Mouse (Mus musculus): ENCODE measurements at regions not wholly inside any gene's neighbourhood (a gene's known extent, or its start where the extent isn't known, plus 50 kb on each side); places are given as distances from the start of the nearest gene placed in this dataset.

DNA sequence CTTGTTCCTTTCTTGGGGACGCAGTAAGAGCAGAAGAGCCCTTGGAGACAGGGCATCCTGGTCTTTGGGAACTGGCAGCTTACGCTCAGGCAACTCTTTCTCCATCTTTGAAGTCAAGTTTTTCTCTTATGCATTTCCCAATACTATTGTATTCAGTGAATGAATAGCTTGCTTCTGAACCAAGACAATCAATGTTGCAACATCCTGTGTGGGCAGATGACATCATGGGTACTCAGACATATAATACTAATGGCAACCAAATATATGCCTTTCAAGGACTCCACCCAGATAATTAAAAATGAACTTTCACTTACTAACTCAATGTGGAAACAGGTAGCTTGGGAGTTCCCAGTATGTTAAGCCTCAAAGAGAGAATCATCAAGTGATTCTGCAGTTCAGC is 104.6 kb downstream of the Ngf start:
- H3K4me3 ChIP-seq (replicated peaks; ENCODE audit: extremely low read depth, low read depth, low read length): no peak overlapping the region
- TF ChIP-seq POLR2A (IDR thresholded peaks at IDR 0.05; ENCODE audit: borderline replicate concordance, extremely low read depth, low read depth, low read length) (no peak), CTCF (IDR thresholded peaks at IDR 0.05; ENCODE audit: insufficient read depth, low read length) (no peak)
- no peak for DNase-seq
- WGBS: 77% methylated on average over 2 of the region's 2 CpGs
- no peaks in the 10 kb centered on the region for H3K4me1 ChIP-seq (ENCODE audit: control insufficient read depth, insufficient read depth, low read length)

DNA sequence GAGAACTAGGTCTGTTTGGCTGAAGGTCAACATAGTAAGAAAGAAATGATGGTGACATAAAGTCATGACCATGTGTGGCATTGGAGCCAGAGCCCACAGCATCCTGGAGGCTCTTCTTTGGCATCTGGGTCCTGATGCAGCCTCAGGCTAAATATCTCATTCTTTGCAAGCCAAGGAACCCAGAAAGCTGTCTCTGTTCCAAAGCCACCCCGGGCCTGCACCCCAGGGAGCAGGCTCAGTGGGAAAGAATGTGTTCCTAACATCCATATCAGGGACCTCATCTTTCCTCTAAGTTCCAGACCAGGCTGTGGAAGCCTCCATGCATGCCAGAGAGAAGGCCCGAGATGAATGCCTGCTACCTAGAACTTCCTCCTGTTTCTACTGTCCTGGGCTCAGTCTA is 107.2 kb downstream of the Ngf start:
- no peak for DNase-seq
- no peak for TF ChIP-seq POLR2A (IDR thresholded peaks at IDR 0.05; ENCODE audit: borderline replicate concordance, extremely low read depth, low read depth, low read length)
- TF ChIP-seq CTCF (IDR thresholded peaks at IDR 0.05; ENCODE audit: insufficient read depth, low read length): no peak
- Histone ChIP-seq H3K4me3 (replicated peaks; ENCODE audit: extremely low read depth, low read depth, low read length) (no peak overlapping the region), H3K4me1 (ENCODE audit: control insufficient read depth, insufficient read depth, low read length) (no peaks in the 10 kb centered on the region)
- WGBS: 75% methylated on average over 2 of the region's 2 CpGs

DNA sequence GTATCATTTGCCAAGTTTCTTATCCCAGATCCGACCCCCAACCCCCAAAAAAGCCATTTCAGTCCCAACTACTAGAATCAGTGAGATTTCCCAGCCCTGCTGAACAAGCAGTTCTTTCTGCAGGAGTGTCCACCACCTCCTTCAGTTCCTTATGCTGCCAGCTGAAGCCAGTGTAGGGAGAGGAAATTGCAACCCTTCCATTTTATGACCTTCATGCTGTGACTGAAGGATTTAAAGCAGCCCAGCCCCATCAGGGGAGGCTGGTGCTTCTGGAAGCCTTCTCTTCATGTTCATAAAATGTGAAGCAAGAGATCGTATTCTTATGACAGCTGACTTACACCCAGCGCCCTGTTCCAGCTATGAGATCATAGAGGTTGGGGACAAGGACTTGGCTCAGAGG is 112.1 kb downstream of the Ngf start:
- TF ChIP-seq CTCF (IDR thresholded peaks at IDR 0.05; ENCODE audit: insufficient read depth, low read length) (no peak), POLR2A (IDR thresholded peaks at IDR 0.05; ENCODE audit: borderline replicate concordance, extremely low read depth, low read depth, low read length) (no peak)

DNA sequence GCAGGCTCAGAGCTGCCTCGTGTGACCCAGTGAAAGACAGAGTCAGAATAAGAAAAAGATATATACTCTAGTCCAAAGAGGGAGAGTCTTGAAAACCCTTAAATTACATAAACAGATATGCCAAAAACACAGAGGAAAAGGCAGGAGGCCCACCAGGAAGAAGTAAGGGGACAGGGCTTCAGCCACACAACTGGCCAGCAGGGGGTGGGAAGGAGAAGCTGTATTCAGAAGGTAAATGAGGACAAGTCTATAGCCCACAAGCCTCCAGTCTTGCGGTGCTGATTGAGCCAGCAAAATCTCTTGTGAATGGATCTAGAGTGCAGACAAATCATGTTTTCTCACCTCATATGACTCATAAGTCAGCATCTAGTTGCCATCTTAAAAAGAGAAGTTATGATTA is 115.4 kb downstream of the Ngf start:
- TF ChIP-seq POLR2A (IDR thresholded peaks at IDR 0.05; ENCODE audit: borderline replicate concordance, extremely low read depth, low read depth, low read length) (no peak), CTCF (IDR thresholded peaks at IDR 0.05; ENCODE audit: insufficient read depth, low read length) (no peak)
- DNase-seq: no peak
- 79% methylated on average over 2 of the region's 2 CpGs for WGBS
- H3K4me3 ChIP-seq (replicated peaks; ENCODE audit: extremely low read depth, low read depth, low read length): no peak overlapping the region
- no peaks in the 10 kb centered on the region for H3K4me1 ChIP-seq (ENCODE audit: control insufficient read depth, insufficient read depth, low read length)

More for the DNA sequence above, 112.1 kb downstream of the Ngf start:
- Histone ChIP-seq H3K4me3 (replicated peaks; ENCODE audit: extremely low read depth, low read depth, low read length) (no peak overlapping the region), H3K4me1 (ENCODE audit: control insufficient read depth, insufficient read depth, low read length) (no peaks in the 10 kb centered on the region)
- DNase-seq: no peak
- 68% methylated on average over 3 of the region's 3 CpGs for WGBS

DNA sequence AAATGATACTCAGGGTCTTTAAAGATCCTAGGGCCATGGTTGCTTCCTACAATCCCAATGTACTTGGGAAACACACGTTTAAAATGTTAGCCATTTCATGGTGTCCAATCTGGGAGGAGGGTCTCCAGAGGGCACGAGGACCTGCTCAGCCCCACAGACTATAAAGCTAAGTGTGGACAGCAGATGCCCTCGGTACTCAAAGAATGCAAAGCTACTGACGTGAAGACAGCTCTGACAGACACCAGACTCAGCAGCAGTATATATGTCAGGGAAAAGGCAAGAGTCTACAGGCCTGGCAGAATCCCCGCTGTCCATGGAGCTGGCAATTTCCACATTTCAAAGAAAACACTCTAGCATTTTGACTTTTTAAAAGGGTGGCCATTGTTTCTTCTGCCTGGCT is 116.5 kb downstream of the Ngf start:
- H3K4me1 ChIP-seq (ENCODE audit: control insufficient read depth, insufficient read depth, low read length): no peaks in the 10 kb centered on the region
- 66% methylated on average over 5 of the region's 5 CpGs for WGBS
- no peak overlapping the region for H3K4me3 ChIP-seq (replicated peaks; ENCODE audit: extremely low read depth, low read depth, low read length)
- DNase-seq: no peak
- TF ChIP-seq CTCF (IDR thresholded peaks at IDR 0.05; ENCODE audit: insufficient read depth, low read length) (no peak), POLR2A (IDR thresholded peaks at IDR 0.05; ENCODE audit: borderline replicate concordance, extremely low read depth, low read depth, low read length) (no peak)

DNA sequence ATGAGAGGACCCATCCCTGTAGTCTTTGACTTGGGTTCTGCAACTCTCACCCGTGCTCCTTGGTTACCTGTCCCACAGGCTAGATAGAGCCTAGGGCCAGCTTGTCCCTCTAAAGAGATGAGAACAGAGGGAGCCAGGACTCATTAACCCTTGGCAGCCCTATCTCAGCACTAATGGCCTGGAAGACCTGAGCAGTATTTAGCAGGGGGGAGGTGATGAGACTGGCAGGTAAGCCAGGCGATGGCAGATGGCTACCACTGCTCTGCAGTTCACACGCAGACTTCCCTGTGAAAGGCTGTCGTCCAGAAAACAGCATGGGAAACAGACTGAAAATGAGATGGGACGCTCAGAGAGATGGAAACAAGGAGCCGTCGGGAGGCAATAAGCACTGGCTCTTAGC is 122.3 kb downstream of the Ngf start:
- no peak overlapping the region for H3K4me3 ChIP-seq (replicated peaks; ENCODE audit: extremely low read depth, low read depth, low read length)
- DNase-seq: no peak
- no peaks in the 10 kb centered on the region for H3K4me1 ChIP-seq (ENCODE audit: control insufficient read depth, insufficient read depth, low read length)
- TF ChIP-seq POLR2A (IDR thresholded peaks at IDR 0.05; ENCODE audit: borderline replicate concordance, extremely low read depth, low read depth, low read length): no peak
- TF ChIP-seq CTCF (IDR thresholded peaks at IDR 0.05; ENCODE audit: insufficient read depth, low read length): no peak
- 79% methylated on average over 7 of the region's 7 CpGs for WGBS

DNA sequence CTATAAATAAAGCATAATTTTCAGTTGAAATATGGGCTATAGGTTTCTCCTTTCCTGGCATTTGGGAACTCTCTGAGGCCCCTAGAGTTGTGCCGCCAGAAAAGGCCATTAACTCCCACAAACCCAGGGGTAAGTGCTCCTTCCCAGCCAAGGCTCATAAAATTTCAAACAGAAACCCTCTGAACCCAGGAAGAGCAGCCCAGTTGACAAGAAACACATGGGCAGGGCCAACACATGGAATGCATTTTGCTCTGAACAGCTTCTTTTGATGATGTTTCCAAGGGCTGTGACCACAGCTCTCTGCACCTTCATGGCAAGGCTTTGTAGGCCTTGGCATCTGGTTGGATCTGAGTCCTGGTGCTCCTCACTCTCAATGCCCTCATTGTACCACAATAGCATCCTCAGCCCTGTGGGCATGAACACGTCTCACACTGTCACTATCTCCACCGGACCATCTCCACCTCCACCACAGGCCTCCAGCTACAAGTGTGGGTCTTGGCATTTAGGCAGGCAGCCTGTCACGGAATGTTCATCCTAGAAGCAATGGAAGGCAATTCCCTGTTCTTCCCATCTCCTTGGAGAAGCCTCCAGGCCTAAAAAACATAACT is 127.3 kb downstream of the Ngf start:
- Histone ChIP-seq H3K4me3 (replicated peaks; ENCODE audit: extremely low read depth, low read depth, low read length) (no peak overlapping the region), H3K4me1 (ENCODE audit: control insufficient read depth, insufficient read depth, low read length) (no peaks in the 10 kb centered on the region)
- TF ChIP-seq CTCF (IDR thresholded peaks at IDR 0.05; ENCODE audit: insufficient read depth, low read length) (no peak), POLR2A (IDR thresholded peaks at IDR 0.05; ENCODE audit: borderline replicate concordance, extremely low read depth, low read depth, low read length) (no peak)
- 89% methylated on average over 4 of the region's 4 CpGs for WGBS
- DNase-seq: no peak

DNA sequence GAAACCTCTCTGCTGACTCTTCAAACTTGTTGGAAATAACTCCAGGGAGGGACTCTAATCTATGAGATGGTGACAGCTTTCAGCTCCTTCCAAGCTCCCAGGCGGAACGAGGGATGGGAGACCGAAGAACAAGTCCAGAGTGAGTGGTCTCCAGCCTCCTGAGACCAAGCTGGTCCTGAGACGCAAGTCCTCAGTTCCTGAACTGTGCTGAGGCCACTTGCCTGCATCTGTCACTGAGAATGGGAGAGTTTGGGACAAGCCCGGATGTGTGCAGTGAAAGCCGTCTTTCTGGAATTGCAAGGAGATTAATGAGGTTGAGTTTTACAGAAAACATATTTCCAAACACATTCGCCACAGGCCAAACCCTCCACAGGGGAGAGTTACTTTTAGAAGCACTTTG is 129.3 kb downstream of the Ngf start:
- DNase-seq: no peak
- WGBS: 69% methylated on average over 7 of the region's 7 CpGs
- no peak overlapping the region for H3K4me3 ChIP-seq (replicated peaks; ENCODE audit: extremely low read depth, low read depth, low read length)
- TF ChIP-seq CTCF (IDR thresholded peaks at IDR 0.05; ENCODE audit: insufficient read depth, low read length) (no peak), POLR2A (IDR thresholded peaks at IDR 0.05; ENCODE audit: borderline replicate concordance, extremely low read depth, low read depth, low read length) (no peak)
- no peaks in the 10 kb centered on the region for H3K4me1 ChIP-seq (ENCODE audit: control insufficient read depth, insufficient read depth, low read length)

DNA sequence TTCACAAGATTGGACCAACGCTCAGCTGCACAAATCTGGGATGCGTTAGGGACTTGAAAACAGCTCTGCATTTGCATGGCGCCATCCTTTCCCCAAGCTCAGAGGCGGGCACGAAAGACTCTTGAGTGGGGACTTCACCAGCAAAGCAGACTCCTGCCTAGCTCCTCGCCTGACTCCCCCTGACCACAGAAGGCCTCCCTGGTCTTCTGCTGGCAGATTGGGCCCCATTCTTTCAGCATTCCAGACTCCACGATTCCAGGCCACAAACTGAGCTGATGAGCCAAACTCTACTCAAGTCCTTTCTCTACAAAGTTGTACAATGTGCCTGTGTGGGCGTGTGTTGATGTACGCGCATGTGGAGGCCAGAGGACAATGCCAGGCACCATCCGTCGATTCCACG is 131.6 kb upstream of the Tspan2 start:
- Histone ChIP-seq H3K4me1 (ENCODE audit: control insufficient read depth, insufficient read depth, low read length) (no peaks in the 10 kb centered on the region), H3K4me3 (replicated peaks; ENCODE audit: extremely low read depth, low read depth, low read length) (no peak overlapping the region)
- TF ChIP-seq POLR2A (IDR thresholded peaks at IDR 0.05; ENCODE audit: borderline replicate concordance, extremely low read depth, low read depth, low read length): no peak
- no peak for TF ChIP-seq CTCF (IDR thresholded peaks at IDR 0.05; ENCODE audit: insufficient read depth, low read length)
- DNase-seq: no peak
- 87% methylated on average over 13 of the region's 13 CpGs for WGBS

DNA sequence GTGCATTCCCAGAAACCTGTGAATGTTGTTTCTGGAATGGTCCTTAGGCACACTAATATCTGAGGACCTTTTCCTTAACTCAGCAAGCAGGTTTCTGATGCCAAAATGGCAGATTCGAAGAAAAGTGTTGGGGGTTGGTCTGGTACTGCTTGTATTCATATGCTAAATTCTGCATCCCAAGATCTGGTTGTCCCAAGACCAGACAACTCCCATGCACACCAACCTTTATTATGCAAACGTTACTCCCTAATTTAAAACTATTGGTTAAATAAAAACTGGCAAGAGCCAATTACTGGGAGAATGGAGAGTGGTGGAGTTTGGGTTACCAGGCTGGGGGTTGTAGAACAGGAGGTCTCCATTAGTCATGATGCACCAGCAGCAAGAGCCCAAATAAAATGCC is 129.0 kb upstream of the Tspan2 start:
- no peak for DNase-seq
- no peak for TF ChIP-seq POLR2A (IDR thresholded peaks at IDR 0.05; ENCODE audit: borderline replicate concordance, extremely low read depth, low read depth, low read length)
- no peak for TF ChIP-seq CTCF (IDR thresholded peaks at IDR 0.05; ENCODE audit: insufficient read depth, low read length)
- WGBS: 72% methylated on average over 2 of the region's 2 CpGs
- Histone ChIP-seq H3K4me3 (replicated peaks; ENCODE audit: extremely low read depth, low read depth, low read length) (no peak overlapping the region), H3K4me1 (ENCODE audit: control insufficient read depth, insufficient read depth, low read length) (no peaks in the 10 kb centered on the region)
